Mouse (Mus musculus): Measurements from ENCODE around the gene Gpt2.

DNA sequence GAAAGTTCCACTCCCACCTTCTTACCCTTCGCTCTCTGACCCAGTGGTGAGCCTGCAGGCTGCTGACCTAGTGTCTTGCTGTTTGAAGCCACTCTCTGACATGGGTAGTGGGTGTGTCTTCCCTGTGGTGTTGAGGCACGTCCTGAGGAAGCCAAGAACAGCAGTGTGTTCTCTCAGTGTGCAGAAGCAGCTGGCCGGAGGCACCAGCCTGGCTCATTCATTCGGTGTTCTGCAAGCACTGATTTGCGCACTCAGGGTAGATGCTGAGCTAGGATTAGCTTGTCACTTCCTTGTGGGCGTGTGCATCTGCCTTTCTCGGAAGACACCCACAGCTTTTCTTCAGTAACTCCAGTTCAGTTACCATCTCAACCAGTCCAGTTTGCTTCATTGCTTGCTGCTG, 23.0 kb downstream of the Gpt2 start:
- TF ChIP-seq CTCF (IDR thresholded peaks at IDR 0.05; ENCODE audit: extremely low read depth, insufficient read depth, low read length) (no peak), POLR2A (IDR thresholded peaks at IDR 0.05; ENCODE audit: extremely low read depth, insufficient read depth, low read length) (peak; percentile 63; the same call in 1 of the 2 replicates)

Measured in cortical plate, adult 2 months (tissue).